Mouse (Mus musculus) retina, embryonic 14.5 days (tissue): ENCODE results near the gene Tom1l2.

Experiments
- DNase-seq: peaks from one replicate; pipeline ENCODE4 v3.0.0-alpha.2; 2015; ENCODE audit warnings: low spot score

Gene Tom1l2

GRCm38 (mm10) chr11:60231326-60231725, 121.4 kb downstream of the Tom1l2 start:
- no peak for DNase-seq

DNA sequence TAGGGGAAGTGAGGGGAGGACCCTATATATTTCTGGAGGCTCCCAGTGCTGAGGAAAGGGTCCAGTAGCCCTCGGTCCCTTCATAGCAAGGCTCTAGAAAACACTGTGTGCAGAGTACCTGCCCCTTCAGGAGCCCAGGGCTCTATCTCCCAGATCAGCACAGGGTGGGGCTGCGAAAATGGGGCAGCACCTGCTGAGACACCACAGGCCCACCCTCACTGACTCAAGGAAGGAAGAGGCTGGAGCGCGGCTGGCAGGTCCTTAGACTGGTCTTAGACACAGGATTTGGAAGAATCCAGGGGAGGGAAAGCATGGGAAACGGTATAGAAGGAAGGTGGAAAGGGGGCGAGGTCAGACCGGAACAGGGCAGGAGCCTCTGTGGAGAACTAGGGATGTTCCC, 122.2 kb downstream of the Tom1l2 start:
- no peak for DNase-seq

GRCm38 (mm10) chr11:60229821-60230220, 122.9 kb downstream of the Tom1l2 start:
- DNase-seq = no peak

GRCm38 (mm10) chr11:60228525-60228924, 124.2 kb downstream of the Tom1l2 start:
- no peak for DNase-seq

DNA sequence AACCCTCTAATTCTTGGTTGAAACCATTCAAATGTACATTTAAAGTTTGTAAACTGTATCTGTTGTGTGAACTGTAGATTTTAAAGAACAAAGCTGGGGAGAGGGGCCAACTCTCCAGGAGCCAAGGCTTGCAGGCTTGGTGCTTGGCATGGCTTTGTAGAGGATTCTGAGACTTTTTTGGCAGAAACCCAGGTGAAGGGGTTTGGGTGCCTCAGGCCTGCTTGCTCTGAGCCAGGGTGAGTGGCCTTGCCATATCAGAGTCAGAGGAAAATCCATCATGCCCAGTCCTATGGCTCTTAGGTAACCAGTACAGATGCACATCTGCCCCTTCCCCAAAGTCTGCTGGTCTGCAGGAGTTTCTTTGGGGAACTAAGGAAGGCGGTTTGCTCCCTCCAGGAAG, 126.8 kb downstream of the Tom1l2 start:
- no peak for DNase-seq

DNA sequence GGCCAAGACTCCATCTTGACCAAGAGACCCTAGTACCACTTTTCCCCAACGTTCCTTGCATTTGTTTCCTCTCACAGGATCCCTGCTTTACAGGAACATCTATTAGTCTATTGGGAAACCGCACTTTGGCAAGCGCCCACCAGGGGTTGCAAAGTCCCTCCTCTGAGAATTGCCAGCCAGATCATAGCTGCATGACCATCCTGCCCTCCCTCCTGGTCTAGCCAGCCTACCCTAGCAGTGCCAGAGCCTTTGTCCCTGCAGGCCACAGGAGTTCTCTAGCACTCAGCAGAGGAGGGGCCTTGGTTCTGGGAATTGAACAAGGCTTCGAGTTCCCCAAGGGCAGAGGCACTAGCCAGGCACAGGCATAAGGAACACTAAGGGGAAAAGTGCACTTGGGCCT, 128.0 kb downstream of the Tom1l2 start:
- peak; percentile 64 for DNase-seq

- peak; percentile 81 for DNase-seq
Measured at GRCm38 (mm10) chr11:60222469-60223236, 130.1 kb downstream of the Tom1l2 start, which contains the start of gene Srebf1. Gene Srebf1 (minus strand): TSS chr11:60222581.

DNA sequence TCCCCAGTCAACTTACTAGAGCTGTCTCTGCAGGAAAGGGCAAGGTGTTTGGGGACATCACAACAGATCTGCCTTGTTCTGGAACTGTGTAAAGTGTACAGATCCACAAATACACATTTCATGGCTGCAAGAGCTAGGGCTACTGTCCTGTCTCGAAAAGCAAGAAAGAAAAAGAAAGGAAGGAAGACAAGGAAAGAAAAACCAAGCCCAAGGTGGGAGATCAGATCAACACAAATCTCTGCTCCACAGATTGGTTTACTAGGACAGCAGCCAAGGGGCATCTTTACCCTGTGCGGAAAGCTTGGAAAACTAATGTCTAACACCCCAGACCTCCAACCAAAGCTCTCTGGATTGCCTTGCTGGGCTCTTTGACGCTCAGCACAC, 130.6 kb downstream of the Tom1l2 start:
- DNase-seq = no peak

- DNase-seq = no peak
Measured at GRCm38 (mm10) chr11:60221425-60221824, 131.3 kb downstream of the Tom1l2 start.

DNA sequence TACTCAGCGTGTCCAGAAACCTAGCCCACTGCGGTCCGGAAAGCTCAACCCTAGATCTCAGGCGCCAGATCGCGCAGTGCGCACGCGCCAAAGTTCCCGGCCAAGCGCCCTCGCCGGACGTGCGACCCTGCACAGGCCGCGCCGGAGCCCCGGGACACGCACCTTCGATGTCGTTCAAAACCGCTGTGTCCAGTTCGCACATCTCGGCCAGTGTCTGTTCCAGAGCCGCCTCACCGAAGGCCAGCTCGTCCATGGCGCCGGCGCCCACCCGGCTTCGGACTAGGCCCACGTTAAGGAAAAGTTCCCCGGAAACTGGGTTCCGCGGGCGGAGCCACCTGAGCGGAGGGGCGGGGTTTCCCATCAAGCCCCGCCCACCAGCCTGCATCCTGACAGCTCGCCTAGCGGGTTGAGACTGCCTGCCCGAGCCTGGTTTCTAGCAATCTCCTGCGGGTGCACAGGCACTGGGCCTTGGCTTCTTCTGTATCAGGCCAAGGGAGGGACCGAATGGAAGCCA, 132.4 kb downstream of the Tom1l2 start:
- DNase-seq = peak; percentile 96

GRCm38 (mm10) chr11:60219609-60220008, 133.1 kb downstream of the Tom1l2 start:
- no peak for DNase-seq

GRCm38 (mm10) chr11:60217467-60217866, 135.2 kb downstream of the Tom1l2 start:
- DNase-seq = no peak

DNA sequence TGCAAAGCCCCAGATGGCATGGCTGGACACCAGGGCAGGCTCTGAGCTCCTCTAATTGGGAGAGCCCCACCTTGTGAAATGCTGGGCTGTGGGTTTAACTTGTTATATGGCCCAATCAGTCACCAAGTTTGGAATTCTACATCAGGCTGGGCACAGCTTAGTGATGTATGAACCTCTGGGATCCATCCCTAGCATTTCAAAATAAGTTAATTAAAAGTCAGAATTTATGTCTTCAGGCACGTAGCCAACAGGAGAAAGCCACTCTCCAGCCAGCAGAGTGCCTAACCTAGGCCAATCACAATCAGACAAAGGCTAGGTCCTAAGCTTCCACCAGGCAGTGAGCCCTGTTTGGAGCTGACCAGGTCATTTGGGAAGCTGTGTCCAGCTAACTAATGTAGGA, 136.0 kb downstream of the Tom1l2 start:
- DNase-seq = no peak

DNA sequence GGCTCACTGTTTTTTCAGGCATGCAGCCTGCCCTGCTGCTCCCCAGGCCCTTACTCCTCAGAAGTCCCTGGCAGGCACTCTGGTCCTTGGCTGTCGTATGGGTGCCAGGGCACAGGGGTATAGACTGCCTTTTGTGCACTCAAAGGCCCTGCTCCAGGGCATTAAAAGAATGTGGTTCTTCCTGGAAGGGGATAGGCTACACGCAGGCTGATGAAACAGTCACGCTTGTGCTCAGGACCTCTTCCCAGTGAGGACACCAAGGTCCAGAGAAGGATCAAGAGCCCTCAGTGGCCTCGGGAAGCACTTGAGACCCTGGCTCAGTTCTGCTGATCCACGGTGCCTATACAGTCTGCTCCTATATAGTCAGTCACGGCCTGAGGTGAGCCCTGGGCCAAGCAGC, 139.4 kb downstream of the Tom1l2 start:
- no peak for DNase-seq

DNA sequence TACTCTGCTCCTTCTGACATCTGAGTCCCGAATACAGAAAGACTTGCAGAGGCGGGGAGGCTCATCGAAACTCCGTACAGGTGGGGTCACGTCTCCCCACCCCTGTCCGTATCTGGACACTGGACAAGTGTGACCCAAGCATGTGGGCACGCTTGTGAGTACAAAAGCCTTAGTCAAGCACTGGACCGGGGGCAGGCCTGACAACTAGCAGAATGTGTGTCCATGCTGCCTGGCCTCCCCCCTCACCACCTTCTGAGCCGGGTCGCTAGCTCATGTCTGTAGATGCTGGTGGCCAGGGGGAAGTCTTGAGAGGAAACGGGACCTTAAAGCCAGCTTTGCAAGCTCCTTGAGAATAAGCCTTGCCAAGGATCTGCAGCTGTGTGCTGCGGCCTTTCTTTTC, 140.9 kb downstream of the Tom1l2 start:
- no peak for DNase-seq

- DNase-seq = no peak
Measured at GRCm38 (mm10) chr11:60211152-60211551, 141.6 kb downstream of the Tom1l2 start.

- peak; percentile 97 for DNase-seq
Measured at GRCm38 (mm10) chr11:60210305-60210724, 142.4 kb downstream of the Tom1l2 start.

DNA sequence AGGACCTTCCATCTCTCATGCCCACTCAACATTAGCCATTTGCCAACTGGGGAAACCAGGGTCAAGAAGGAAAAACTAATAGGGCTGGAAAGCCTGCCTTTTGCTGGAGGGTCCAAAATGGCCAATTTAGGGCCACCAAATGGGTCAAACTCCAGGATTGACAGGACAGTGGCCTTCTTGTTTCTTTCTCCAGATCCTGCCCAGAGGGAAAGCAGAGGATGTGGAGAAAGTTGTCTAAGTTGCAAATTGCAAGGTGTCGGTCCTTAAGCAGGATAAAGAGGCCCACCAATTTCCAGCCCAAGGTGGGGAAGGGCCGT, 142.8 kb downstream of the Tom1l2 start:
- DNase-seq = no peak

DNA sequence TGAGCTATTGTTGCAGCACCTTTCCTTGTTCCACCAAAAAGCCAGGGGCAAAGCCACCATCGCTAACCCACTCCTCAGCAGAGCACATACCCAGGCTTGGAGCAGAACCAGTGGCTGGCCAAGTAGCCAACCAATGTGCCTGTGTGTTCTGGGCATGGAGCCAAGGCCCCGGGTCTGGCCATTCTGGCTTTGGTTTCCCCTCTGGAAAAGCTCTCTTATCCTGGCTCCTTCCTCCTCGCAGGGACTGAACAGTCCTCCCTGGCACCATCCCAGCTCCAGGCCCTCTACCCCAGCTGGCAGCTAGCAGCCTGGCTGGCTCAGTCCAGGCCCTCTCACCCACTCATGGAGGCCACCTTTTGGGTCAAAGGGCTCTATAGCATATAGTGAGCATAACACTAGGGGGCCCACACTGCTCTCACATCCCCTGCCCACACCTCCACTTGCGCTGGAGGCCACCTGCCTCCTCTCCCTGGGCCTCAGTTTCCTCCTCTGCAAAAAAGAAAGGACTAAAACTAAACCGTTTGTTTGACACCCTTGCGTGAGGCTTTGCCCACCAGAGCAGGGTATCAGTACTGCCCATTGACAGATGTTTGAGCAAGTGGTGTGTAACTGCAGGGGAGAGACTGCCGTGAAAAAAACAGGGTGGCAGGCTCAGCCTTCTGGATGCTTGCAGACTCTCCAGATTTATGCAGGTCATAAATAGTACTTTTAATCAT, 143.3 kb downstream of the Tom1l2 start:
- DNase-seq = no peak

DNA sequence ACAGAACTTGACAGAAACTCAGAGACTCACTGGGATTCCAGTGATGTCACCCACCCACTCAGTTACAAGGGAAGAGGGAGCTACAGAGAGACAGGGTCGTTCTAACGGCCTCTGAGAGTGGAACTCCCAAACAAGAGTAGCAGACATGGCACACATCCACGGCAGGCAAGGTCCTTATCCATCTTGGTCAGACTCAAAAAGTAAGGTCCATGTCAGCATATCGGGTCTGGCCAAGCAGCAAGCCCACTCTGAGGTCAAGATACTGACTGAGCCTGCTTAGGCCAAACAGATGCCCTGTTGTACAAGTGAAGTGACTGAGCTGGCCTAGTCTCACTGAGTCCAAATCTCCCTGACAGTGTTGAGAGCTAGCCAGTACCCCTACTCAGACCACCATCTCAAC, 144.0 kb downstream of the Tom1l2 start:
- DNase-seq = no peak

DNA sequence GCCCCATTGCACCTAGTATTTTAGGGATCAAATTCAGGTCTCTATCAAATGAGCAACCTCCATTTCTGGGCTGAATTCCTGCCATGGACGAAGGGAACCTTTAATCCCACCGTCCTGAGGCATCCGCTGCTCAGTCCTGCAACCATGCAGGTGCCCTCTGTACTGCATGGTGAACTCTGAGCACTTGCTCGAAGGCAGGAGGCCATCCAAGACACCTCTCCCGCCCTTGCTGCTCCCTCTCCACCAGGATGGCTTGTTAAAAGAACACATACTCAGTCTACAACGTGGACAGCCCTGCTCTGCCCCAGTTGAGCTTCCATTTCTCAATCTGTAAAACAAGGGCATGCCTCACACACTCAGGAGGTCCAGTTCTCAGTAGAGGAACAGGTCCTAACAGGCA, 144.5 kb downstream of the Tom1l2 start:
- DNase-seq = no peak

GRCm38 (mm10) chr11:60206207-60206606, 146.5 kb downstream of the Tom1l2 start:
- DNase-seq = no peak

DNA sequence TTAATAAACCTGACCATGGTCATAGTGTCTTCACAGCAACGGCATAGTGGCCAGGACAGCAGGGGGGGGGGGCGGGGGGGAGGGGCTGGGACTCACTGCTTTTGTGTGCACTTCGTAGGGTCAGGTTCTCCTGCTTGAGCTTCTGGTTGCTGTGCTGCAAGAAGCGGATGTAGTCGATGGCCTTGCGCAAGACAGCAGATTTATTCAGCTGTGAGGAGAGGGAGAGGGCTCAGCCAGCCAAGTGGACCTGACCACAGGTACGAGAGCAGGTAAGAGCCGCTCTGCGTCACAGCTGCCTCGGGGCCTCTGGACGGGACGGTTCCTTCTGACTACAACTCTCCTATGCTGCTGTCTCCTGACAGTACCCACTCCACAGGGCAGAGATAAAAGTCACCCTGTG, 147.7 kb downstream of the Tom1l2 start:
- no peak for DNase-seq
